Mouse (Mus musculus): ENCODE results near the gene Olfr1206.

Olfr1206 gene

GRCm38 (mm10) chr2:88862931-88863330 lies at the start of gene Olfr1206:
Gene Olfr1206, plus strand, starts transcription at chr2:88863231.
- no peak for DNase-seq

GRCm38 (mm10) chr2:88814196-88814595 lies 48.8 kb upstream of the Olfr1206 start, which contains the start of gene Olfr1202:
Gene Olfr1202, plus strand, starts transcription at chr2:88814496.
- no peak for DNase-seq

GRCm38 (mm10) chr2:88829437-88829836 lies 33.6 kb upstream of the Olfr1206 start, which contains the start of gene Olfr1205:
Gene Olfr1205, plus strand, starts transcription at chr2:88829737.
- no peak for DNase-seq

- DNase-seq: no peak
Observed at GRCm38 (mm10) chr2:88838477-88838876, 24.6 kb upstream of the Olfr1206 start.

- DNase-seq: no peak
Observed at GRCm38 (mm10) chr2:88848992-88849391, 14.0 kb upstream of the Olfr1206 start, which contains the start of gene Olfr1204. Gene Olfr1204, plus strand, starts transcription at chr2:88849292.

GRCm38 (mm10) chr2:88902211-88902610 lies 39.2 kb downstream of the Olfr1206 start, which contains the start of gene Olfr1208:
Gene Olfr1208, minus strand, starts transcription at chr2:88902311.
- DNase-seq: no peak

- no peak for DNase-seq
Observed at GRCm38 (mm10) chr2:88915057-88915456, 52.0 kb downstream of the Olfr1206 start, which contains the start of gene Olfr1209. Gene Olfr1209, minus strand, starts transcription at chr2:88915157.

All from kidney, adult 8-10 months (tissue).